Mouse (Mus musculus) stomach, embryonic 16.5 days (tissue): ENCODE measurements around the gene Hist1h1c. TPM values are rescaled to one million over a fixed set of nuclear protein-coding genes. Genes with fewer than 3 reads are reported as not detected.
"Not testable (repeated sequence)": the region's sequence is repeated elsewhere in the genome, so short reads cannot be mapped to it uniquely, and the experiment has no call there.

Experiments
- ATAC-seq: fragments of 200-750 bp; cut with Nextera tagmentation; 2 replicates; pipeline ENCODE4 v1.8.0; 2017; ENCODE audit warnings: moderate number of reproducible peaks, moderate TSS enrichment; ENCODE audit not compliant: insufficient read depth, low FRiP score
- H3K27ac ChIP-seq: fragments of 300-500 bp; sonication (generic); 2 replicates; pipeline ENCODE4 v1.5.1; 2014; ENCODE audit warnings: low read length
- H3K27me3 ChIP-seq: fragments of 300-500 bp; sonication (generic); 2 replicates; pipeline ENCODE4 v1.6.1; 2014; ENCODE audit warnings: low read length, control low read depth, mixed read lengths; ENCODE audit not compliant: control insufficient read depth, insufficient read depth
- H3K36me3 ChIP-seq: fragments of 300-500 bp; sonication (generic); 2 replicates; pipeline ENCODE4 v1.6.1; 2014; ENCODE audit warnings: low read length; ENCODE audit not compliant: control insufficient read depth, insufficient read depth
- H3K4me1 ChIP-seq: fragments of 300-500 bp; sonication (generic); 2 replicates; pipeline ENCODE4 v1.6.1; 2014; ENCODE audit warnings: low read length, control low read depth, mixed read lengths; ENCODE audit not compliant: control insufficient read depth, insufficient read depth
- H3K4me2 ChIP-seq: fragments of 300-500 bp; sonication (generic); 2 replicates; pipeline ENCODE4 v1.6.1; 2014; ENCODE audit warnings: low read depth, low read length, mixed read lengths
- H3K4me3 ChIP-seq: fragments of 300-500 bp; sonication (generic); replicated peaks from 2 replicates; pipeline ENCODE4 v1.5.1; 2014; ENCODE audit warnings: mild to moderate bottlenecking, low read length
- H3K9ac ChIP-seq: fragments of 300-500 bp; sonication (generic); 2 replicates; pipeline ENCODE4 v1.6.1; 2014; ENCODE audit warnings: low read length
- H3K9me3 ChIP-seq: fragments of 300-500 bp; sonication (generic); replicated peaks from 2 replicates; pipeline ENCODE4 v1.6.1; 2016; ENCODE audit warnings: low read length, control low read depth; ENCODE audit not compliant: control insufficient read depth
- WGBS: fragments of 180-500 bp; shearing (Covaris S2); extraction: QIAGEN DNeasy Blood & Tissue Kit; methylation state at CpG from one replicate; pipeline ENCODE4 v1.1.7; 2014; 5-methylcytosine and 5-hydroxymethylcytosine counted together
- polyA plus RNA-seq: library from polyadenylated mRNA; unstranded; fragments of >200 nt; fragmentation: Nextera tagmentation; extraction: Ambion mirVana; gene quantifications from 2 replicates; pipeline ENCODE4 v1.2.1, GENCODE M21; 2015

Hist1h1c gene
- polyA plus RNA-seq, 1 experiment from 2014 or later: 58.0 TPM

DNA sequence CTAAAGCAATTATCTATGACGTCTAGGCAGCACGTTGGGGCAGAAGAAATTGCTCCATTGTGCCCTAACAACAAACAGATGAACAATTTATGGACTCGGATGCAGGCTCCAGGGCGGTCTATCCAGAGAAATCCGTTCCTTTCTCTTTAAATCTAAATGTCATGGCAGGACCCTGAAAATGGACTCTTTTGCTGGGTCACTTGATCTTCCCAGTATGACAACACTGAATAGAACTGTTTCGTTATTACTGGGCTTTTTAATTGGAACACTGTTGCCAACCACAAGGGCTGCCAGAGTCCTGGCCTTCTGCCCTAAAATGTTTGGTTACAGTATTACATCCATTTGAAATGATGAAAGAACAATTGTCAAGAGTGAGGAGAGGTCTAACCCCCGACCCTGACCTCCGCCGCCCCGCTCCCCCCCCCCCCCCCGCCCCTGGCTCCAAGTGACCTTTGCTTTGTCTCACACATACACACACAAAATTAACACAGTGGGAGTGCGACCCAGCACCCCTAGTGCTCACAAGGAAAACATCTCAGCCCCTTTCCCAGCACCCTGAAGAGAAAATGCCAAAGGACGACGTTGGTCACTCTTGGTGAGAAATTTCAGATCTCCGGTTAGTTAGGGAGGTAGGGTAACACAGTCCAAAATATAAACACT lies 28.8 kb upstream of the Hist1h1c start:
- Histone ChIP-seq H3K27ac (no peak overlapping the region), H3K4me3 (peak overlapping the region; percentile 53), H3K27me3 (no peaks in the 10 kb centered on the region), H3K9me3 (no peaks in the 10 kb centered on the region), H3K4me2 (peak overlapping the region; percentile 88), H3K36me3 (no peaks in the 10 kb centered on the region), H3K9ac (peak overlapping the region; percentile 82), H3K4me1 (peaks cover 6% of the 10 kb centered on the region)
- no peak for ATAC-seq
- WGBS: 29% methylated on average over 15 of the region's 15 CpGs

- H3K27ac ChIP-seq: no peak within 1 kb of the TSS; the same call in 1 of the 2 replicates
- peaks cover 6% of the 10 kb centered on the region for H3K4me1 ChIP-seq
- H3K4me3 ChIP-seq: peak within 1 kb of the TSS; percentile 53
- no peaks in the 10 kb centered on the region for H3K27me3 ChIP-seq
- peak within 1 kb of the TSS; percentile 88 for H3K4me2 ChIP-seq
- peak; percentile 56 for ATAC-seq
- H3K36me3 ChIP-seq: no peaks in the 10 kb centered on the region
- H3K9me3 ChIP-seq: no peaks in the 10 kb centered on the region
- H3K9ac ChIP-seq: peak within 1 kb of the TSS; percentile 82
- WGBS: 2% methylated on average over 17 of the region's 17 CpGs
These were observed 28.1 kb upstream of the Hist1h1c start, which contains the start of gene Hfe for GRCm38 (mm10) chr13:23710374-23711089. TSS of gene Hfe (minus strand) at chr13:23710854.

- 78% methylated on average over 5 of the region's 5 CpGs for WGBS
- Histone ChIP-seq H3K9me3 (no peaks in the 10 kb centered on the region), H3K36me3 (no peaks in the 10 kb centered on the region), H3K27me3 (no peaks in the 10 kb centered on the region), H3K4me2 (no peak overlapping the region), H3K4me1 (no peaks in the 10 kb centered on the region), H3K9ac (no peak overlapping the region), H3K4me3 (no peak overlapping the region), H3K27ac (no peak overlapping the region)
- no peak for ATAC-seq
These were observed 22.2 kb upstream of the Hist1h1c start for GRCm38 (mm10) chr13:23716261-23717042.

- H3K4me2 ChIP-seq: no peak overlapping the region
- 46% methylated on average over 11 of the region's 11 CpGs for WGBS
- no peaks in the 10 kb centered on the region for H3K4me1 ChIP-seq
- no peak overlapping the region for H3K4me3 ChIP-seq
- no peak overlapping the region for H3K9ac ChIP-seq
- H3K36me3 ChIP-seq: no peaks in the 10 kb centered on the region
- no peaks in the 10 kb centered on the region for H3K27me3 ChIP-seq
- no peak overlapping the region for H3K27ac ChIP-seq
- H3K9me3 ChIP-seq: no peaks in the 10 kb centered on the region
- no peak for ATAC-seq
These were observed 21.4 kb upstream of the Hist1h1c start for GRCm38 (mm10) chr13:23717176-23717575.

DNA sequence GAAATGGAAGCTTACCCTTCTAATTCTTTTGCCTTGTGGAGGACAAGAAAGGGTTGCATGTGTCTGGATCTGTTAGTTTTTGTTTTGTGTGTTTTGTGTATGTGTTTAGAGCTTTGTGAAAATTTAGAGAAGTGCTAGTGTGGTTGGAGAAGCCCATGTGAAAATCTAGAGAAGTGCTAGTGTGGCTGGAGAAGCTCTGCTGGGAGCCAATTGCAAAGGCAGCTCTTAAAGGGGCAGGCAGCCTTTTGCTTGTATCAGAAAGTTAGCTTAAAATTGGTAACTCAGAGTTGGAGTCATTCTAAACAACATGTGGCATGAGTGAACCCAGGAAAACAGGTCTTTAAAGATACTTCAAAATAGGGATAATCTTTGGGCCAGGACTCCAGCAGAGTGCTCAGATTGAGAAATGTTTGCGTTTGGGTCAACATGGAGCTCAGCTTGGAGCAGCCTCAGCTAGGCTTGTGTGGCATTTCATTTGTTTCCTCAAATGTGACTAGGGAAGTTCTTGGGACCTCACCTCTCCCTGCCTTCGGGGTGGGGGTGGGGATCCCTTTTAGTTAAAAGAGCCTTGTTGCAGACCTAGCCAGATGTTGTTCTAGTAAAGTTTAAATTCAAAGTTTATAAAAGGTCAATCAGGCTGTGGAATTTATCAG lies 20.9 kb upstream of the Hist1h1c start:
- H3K4me2 ChIP-seq, H3K27me3 ChIP-seq, H3K9ac ChIP-seq, H3K27ac ChIP-seq, H3K4me1 ChIP-seq, H3K4me3 ChIP-seq, H3K36me3 ChIP-seq, H3K9me3 ChIP-seq, ATAC-seq: not testable (repeated sequence)
- 8% methylated on average over 2 of the region's 2 CpGs for WGBS

DNA sequence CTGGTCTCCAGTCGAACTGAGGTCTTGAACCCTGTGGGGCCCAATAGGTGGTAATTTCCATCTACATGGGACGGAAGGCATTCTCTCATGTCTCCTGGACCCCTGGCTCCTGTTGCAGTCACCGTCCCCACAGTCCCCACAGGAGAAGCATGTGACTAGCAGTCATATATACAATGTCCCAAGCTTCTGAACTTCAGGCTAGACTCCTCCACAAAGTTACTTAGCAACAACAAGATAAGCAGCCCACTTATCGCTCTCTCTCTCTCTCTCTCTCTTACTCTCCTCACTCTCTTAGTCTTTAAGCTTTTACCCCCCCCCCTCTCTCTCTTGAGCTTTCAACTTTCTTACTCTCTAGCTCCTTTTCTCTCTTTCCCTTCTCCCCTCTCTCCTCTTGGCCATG lies 14.4 kb upstream of the Hist1h1c start:
- Histone ChIP-seq H3K27ac (no peak overlapping the region), H3K9me3 (no peaks in the 10 kb centered on the region), H3K36me3 (no peaks in the 10 kb centered on the region), H3K9ac (no peak overlapping the region), H3K27me3 (no peaks in the 10 kb centered on the region), H3K4me2 (no peak overlapping the region), H3K4me3 (no peak overlapping the region), H3K4me1 (no peaks in the 10 kb centered on the region)
- WGBS: 61% methylated on average over 4 of the region's 4 CpGs
- peak; percentile 29; the same call in 1 of the 2 replicates for ATAC-seq

GRCm38 (mm10) chr13:23725213-23725612 lies 13.4 kb upstream of the Hist1h1c start:
- H3K9ac ChIP-seq: no peak overlapping the region
- H3K4me1 ChIP-seq: no peaks in the 10 kb centered on the region
- H3K4me3 ChIP-seq: no peak overlapping the region
- no peaks in the 10 kb centered on the region for H3K9me3 ChIP-seq
- no peak overlapping the region for H3K4me2 ChIP-seq
- no peaks in the 10 kb centered on the region for H3K36me3 ChIP-seq
- H3K27ac ChIP-seq: no peak overlapping the region
- ATAC-seq: no peak
- no peaks in the 10 kb centered on the region for H3K27me3 ChIP-seq
- WGBS: 80% methylated on average over 1 of the region's 1 CpGs

DNA sequence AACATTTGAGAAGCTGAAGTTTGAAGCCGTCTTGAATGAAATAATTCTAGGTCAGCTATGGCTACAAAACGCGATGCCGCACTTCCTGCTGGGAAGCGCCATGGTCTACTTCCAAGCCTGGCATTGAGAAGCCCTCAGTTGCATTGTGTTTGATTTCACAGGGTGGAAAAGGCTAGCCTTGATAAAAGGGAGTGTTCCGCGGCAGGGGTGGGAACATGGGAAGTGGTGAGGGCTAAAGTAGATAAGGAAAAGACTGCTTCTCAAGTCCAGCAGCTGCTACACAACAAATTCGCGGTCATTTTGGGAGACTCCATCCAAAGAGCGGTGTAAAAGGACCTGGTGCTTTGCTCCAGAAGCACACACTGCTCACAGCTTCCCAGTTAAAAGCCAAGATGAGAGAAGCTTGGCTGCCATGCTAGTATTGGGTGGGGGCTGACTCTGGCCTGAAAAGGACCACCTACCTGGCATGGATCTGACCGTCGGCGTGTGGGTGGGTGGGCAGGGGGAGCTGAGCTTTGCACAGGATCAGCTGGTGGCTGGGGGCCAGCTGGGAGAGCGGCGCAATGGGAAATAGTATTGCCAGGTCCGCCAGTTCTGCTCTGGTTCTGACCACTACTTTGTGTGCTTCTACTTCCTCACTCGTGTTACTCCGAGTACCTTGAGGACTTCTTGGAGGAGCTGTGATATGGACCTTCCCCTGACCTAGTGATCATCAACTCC lies 10.0 kb upstream of the Hist1h1c start:
- H3K27ac ChIP-seq: no peak overlapping the region
- H3K9me3 ChIP-seq: no peaks in the 10 kb centered on the region
- no peaks in the 10 kb centered on the region for H3K36me3 ChIP-seq
- no peaks in the 10 kb centered on the region for H3K27me3 ChIP-seq
- H3K4me2 ChIP-seq: no peak overlapping the region
- WGBS: 84% methylated on average over 18 of the region's 18 CpGs
- H3K9ac ChIP-seq: no peak overlapping the region
- no peak overlapping the region for H3K4me3 ChIP-seq
- no peak for ATAC-seq
- H3K4me1 ChIP-seq: no peaks in the 10 kb centered on the region
